Mouse (Mus musculus): ENCODE results near the gene Kcnn4.

The Kcnn4 gene

DNA sequence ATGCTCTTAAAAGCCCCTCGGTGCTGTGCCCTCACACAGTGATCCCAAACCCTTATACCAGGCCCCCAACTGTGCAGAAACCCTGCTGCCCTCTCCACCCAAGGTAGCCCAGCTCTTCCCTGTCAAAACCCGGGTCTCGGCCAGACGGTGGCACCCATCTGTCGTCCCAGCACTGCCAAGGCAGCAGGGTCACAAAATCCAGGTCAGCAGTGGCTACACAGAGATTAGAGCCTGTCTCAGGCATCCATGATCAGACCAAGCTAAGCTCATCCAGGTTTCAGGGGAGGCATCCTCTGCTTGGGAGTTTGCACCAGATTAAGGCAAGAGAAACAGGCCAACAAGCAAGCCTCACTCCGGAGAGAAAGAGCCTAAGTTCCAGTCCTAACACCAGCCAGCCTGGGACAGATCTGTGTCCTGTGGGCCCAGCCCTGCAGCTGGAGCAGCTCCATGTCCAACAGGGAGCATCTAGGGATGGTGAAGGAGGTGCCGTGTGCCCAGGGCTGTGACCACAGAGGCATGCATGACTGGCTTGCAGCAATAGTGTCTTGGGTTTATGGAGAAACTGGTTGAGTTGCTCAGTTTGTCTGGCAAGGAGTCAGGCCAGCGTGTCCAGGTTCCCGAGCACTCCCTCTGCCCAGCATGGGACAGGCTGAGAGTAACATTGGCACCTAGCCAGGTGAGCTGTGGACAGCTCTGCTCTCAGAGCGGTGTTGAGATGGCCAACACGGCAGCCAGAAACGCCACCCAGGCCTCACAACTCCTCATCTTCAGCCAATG is 54.1 kb downstream of the Kcnn4 start:
- DNase-seq (ENCODE audit: low spot score in 2 of 2): peak in 1 of 2 experiments; percentile 66

DNA sequence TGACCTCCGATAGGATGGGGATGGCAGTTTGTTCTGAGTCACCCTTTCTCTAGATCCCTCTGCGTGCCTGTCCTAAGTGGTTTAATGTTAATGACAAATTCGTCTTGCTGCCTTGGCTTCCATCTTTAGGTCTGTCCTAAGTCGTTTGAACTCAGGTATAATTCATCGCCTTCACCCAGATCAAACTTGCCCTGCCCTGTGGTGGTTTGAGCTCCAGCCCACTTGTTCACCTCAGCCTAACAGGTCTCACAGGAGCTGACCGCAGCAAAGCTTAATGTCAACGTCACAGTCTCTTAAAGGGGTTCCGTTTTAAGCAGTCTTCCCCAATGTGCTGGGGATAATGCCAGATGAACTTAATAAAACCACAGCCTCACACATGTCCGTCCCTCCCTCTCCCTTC is 55.9 kb downstream of the Kcnn4 start:
- DNase-seq (ENCODE audit: low spot score in 2 of 2): no peak

DNA sequence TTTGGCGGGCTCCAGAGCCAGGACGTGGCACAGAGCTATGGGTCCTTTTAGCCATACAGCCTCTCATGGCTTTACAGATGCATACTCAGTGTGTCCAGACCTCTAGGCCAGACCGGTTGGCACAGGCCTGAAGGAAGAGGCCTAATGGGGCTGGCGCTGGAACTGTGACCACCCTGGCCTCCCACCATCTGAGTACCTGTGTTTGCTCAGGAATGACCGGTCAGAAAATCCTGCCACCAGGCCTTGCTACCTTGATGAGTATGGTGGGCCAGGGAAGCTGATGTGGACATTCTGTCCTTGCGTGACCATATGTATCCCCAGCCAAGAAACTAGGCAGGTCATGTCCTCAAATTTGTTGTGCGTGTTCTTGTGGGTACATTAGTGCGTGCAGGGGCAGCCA is 57.1 kb downstream of the Kcnn4 start:
- DNase-seq (ENCODE audit: low spot score in 2 of 2): no peak

DNA sequence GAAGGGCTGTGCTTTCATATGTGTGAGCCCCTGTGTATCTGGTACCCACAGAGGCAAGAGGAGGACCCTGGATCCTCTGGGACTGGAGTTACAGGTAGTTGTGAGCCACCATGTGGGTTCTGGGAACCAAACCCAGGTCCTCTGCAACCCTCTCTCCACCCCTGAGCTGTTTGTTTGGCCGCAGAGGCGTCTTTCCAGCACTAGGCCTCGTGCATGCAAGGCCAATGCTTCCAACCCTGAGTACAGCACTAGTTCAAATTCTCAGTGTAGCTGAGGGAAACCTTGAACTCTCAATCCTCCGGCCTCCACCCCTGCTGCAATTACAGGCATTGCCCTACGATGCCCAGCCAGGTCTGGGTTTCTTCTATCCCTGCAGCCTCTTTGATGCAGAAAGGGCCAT is 58.7 kb downstream of the Kcnn4 start:
- DNase-seq (ENCODE audit: low spot score in 2 of 2): no peak

DNA sequence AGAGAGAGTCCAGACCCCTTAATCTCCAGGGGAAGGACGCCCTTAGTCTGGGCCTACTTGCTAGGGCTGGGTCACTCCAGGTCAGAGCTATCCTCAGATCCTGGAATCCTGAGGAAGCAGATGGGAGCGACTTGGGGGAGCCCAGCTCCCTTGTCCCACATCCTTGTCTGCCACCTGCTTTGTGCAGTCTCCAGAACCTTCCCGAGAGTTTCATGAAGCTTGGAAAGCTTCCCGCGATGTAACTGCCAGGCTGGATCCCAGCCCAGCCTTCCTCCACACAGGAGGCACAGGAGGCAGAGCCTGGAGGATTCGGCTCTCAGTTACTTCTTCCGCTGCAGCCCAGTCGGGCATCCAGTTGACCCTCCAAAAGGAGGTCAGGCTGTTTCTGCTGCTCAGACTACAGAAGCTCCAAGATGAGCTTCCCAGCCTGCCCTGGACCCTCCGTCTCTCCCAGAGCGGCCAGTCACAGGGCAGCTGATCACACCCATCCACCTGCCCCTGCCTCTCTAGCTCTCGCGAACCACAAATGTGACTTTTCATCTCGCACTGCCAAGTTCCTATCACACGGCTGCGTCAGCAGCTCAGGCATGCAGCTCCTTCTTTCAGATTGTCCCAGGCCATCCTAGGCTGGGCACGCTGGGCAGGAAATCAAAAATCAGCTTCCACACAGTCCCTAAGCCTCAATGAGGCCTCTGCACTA is 59.5 kb downstream of the Kcnn4 start:
- DNase-seq (ENCODE audit: low spot score in 2 of 2): peak in 1 of 2 experiments; percentile 65

GRCm38 (mm10) chr7:24430551-24431345 is 60.7 kb downstream of the Kcnn4 start:
- no peak for DNase-seq (ENCODE audit: low spot score in 2 of 2)

DNA sequence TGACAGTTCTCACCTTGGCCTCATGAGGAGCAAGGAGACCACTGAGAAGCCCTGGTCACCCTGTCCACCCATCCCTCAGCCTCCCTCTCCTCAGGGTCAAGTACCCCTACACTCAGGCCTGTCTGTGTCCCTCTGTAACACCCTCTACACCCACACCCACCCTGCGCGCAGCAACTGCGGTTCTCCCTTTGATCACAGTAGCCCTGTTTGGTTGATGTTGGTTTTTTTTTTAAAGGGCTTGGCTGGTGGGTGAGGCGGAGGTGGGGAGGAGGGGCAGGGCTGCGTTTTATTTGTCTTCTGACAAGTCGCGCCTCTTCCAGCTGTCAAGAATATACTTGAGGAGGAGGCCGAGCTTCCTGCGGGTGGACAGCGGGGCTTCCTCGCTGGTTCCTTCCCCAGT is 61.6 kb downstream of the Kcnn4 start:
- DNase-seq (ENCODE audit: low spot score in 2 of 2): no peak

DNA sequence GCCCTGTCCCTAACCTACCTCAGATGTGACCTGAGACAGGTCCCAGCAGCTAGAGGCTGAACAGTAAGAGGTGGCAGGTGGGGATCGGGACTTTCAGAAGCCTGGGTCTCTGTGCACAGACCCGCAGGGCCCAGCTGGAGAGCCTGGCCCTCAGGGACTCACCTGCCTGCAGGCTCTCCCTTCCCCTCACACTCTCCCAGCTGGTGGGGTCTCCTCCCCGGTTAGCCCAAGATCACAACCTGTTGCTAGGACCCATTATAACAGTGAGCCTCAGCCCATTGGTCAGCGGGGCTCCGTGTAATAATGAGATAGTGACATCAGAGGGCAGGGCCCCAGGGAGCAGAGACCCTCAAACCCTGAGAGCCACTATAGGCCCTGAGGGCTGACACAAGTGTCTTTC is 65.2 kb downstream of the Kcnn4 start:
- DNase-seq (ENCODE audit: low spot score in 2 of 2): no peak

Measured in cerebellum, postnatal 4 days (tissue).